Mouse (Mus musculus) heart, adult 2 months (tissue): ENCODE data around the gene Eif5a. TPM values are rescaled to one million over a fixed set of nuclear protein-coding genes. Genes with fewer than 3 reads are reported as not detected.

Experiments
- DNase-seq, 2 experiments: peaks; one replicate each; pipeline ENCODE4 v3.0.0; 2021
- H3K27ac ChIP-seq: fragments of 200-600 bp; 2 replicates; pipeline ENCODE4 v1.8.1; 2022
- H3K27me3 ChIP-seq: fragments of 200-500 bp; 2 replicates; pipeline ENCODE4 v1.6.1; 2012; ENCODE audit warnings: mild to moderate bottlenecking, low read length, inconsistent platforms, mixed read lengths; ENCODE audit not compliant: control insufficient read depth, insufficient read depth
- H3K36me3 ChIP-seq: fragments of 200-500 bp; 2 replicates; pipeline ENCODE4 v1.6.1; 2012; ENCODE audit warnings: low read length, inconsistent platforms; ENCODE audit not compliant: control insufficient read depth, insufficient read depth
- H3K4me1 ChIP-seq: fragments of 200-500 bp; 2 replicates; pipeline ENCODE4 v1.6.1; 2011; ENCODE audit warnings: low read length; ENCODE audit not compliant: control insufficient read depth, insufficient read depth
- H3K4me3 ChIP-seq: fragments of 200-600 bp; 2 replicates; pipeline ENCODE4 v1.8.1; 2022
- H3K79me2 ChIP-seq: fragments of 200-500 bp; replicated peaks from 2 replicates; pipeline ENCODE4 v1.6.1; 2012; ENCODE audit warnings: mild to moderate bottlenecking, inconsistent platforms, low read length, moderate library complexity, mixed read lengths; ENCODE audit not compliant: control insufficient read depth, insufficient read depth
- H3K9ac ChIP-seq: fragments of 200-500 bp; 2 replicates; pipeline ENCODE4 v1.6.1; 2012; ENCODE audit warnings: low read depth, mild to moderate bottlenecking, control low read depth, inconsistent platforms, low read length, mixed read lengths
- CTCF ChIP-seq: fragments of 200-600 bp; IDR thresholded peaks from 2 replicates; pipeline ENCODE4 v1.8.1; 2022; ENCODE audit warnings: antibody characterized with exemption, mild to moderate bottlenecking, moderate library complexity
- EP300 ChIP-seq: fragments of 200-500 bp; IDR thresholded peaks from 2 replicates; pipeline ENCODE4 v1.6.1; 2011; ENCODE audit warnings: low read depth, low read length, control low read depth; ENCODE audit not compliant: insufficient read depth
- POLR2A ChIP-seq: fragments of 200-500 bp; IDR thresholded peaks from 2 replicates; pipeline ENCODE4 v1.6.1; 2011; ENCODE audit warnings: mild to moderate bottlenecking, low read depth, low read length, control low read depth; ENCODE audit not compliant: insufficient read depth
- WGBS: fragments of 180-500 bp; shearing (Covaris S2); methylation state at CpG from one replicate; pipeline ENCODE4 v1.1.7; 2018; 5-methylcytosine and 5-hydroxymethylcytosine counted together
- intact Hi-C: fragments of 180-260 bp; cut with DNase I; formaldehyde crosslinking; loops from one replicate; pipeline ENCODE4 v1.15.1; 2025
- polyA plus RNA-seq: library from polyadenylated mRNA; depleted of rRNA; stranded (reverse); fragments of >200 nt; gene quantifications from 2 replicates; pipeline ENCODE4 v1.2.3, GENCODE M21; 2012
- total RNA-seq, 2 experiments: library from RNA; stranded (reverse); gene quantifications; 2 replicates each; pipeline ENCODE4 v1.2.3; 2021

Gene Eif5a
- total and polyA plus RNA-seq, 3 experiments, result 360 to 444 (median 397) TPM

GRCm38 (mm10) chr11:69886907-69887635 lies 34.7 kb downstream of the Eif5a start:
- H3K9ac ChIP-seq, result no peak overlapping the region

GRCm38 (mm10) chr11:69884663-69885062 lies 37.1 kb downstream of the Eif5a start:
- WGBS, result 57% methylated on average over 8 of the region's 8 CpGs
- TF ChIP-seq POLR2A (no peak), EP300 (no peak), CTCF (no peak)
- Histone ChIP-seq H3K4me1 (peaks cover 5% of the 10 kb centered on the region), H3K27ac (peak overlapping the region; percentile 67), H3K79me2 (no peaks in the 10 kb centered on the region), H3K27me3 (no peaks in the 10 kb centered on the region), H3K9ac (peak overlapping the region; percentile 44), H3K4me3 (peak overlapping the region; percentile 28; the same call in 1 of the 2 replicates), H3K36me3 (no peaks in the 10 kb centered on the region)
- DNase-seq, result no peak
- intact Hi-C loops, result no loop called here

More at GRCm38 (mm10) chr11:69886907-69887635, 34.7 kb downstream of the Eif5a start:
- intact Hi-C loops, result no loop called here
- no peaks in the 10 kb centered on the region for H3K79me2 ChIP-seq
- DNase-seq, result peak in 1 of 2 experiments; percentile 14
- H3K36me3 ChIP-seq, result no peaks in the 10 kb centered on the region
- TF ChIP-seq POLR2A, result no peak
- TF ChIP-seq CTCF, result peak; percentile 72
- TF ChIP-seq EP300, result 0 out of 2 replicates have a peak, but pooled peaks have one; percentile 29
- H3K4me3 ChIP-seq, result no peak overlapping the region
- 44% methylated on average over 8 of the region's 8 CpGs for WGBS
- peak overlapping the region; percentile 6; the same call in 1 of the 2 replicates for H3K27ac ChIP-seq
- H3K27me3 ChIP-seq, result no peaks in the 10 kb centered on the region
- H3K4me1 ChIP-seq, result peaks cover 3% of the 10 kb centered on the region

GRCm38 (mm10) chr11:69884240-69884639 lies 37.5 kb downstream of the Eif5a start:
- H3K36me3 ChIP-seq, result no peaks in the 10 kb centered on the region
- peak overlapping the region; percentile 28; the same call in 1 of the 2 replicates for H3K4me3 ChIP-seq
- intact Hi-C loops, result no loop called here
- TF ChIP-seq POLR2A (0 out of 2 replicates have a peak, but pooled peaks have one; percentile 27), EP300 (no peak), CTCF (no peak)
- no peaks in the 10 kb centered on the region for H3K79me2 ChIP-seq
- whole genome bisulfite sequencing, result 41% methylated on average over 9 of the region's 9 CpGs
- H3K9ac ChIP-seq, result peak overlapping the region; percentile 44
- peak in 1 of 2 experiments; percentile 11 for DNase-seq
- peaks cover 5% of the 10 kb centered on the region for H3K4me1 ChIP-seq
- peak overlapping the region; percentile 67 for H3K27ac ChIP-seq
- no peaks in the 10 kb centered on the region for H3K27me3 ChIP-seq

- peak overlapping the region; percentile 67 for H3K27ac ChIP-seq
- H3K9ac ChIP-seq, result no peak overlapping the region
Measured at GRCm38 (mm10) chr11:69883527-69884151, 38.1 kb downstream of the Eif5a start.

GRCm38 (mm10) chr11:69883066-69883465 lies 38.7 kb downstream of the Eif5a start:
- no peak for DNase-seq
- no peaks in the 10 kb centered on the region for H3K27me3 ChIP-seq
- intact Hi-C loops, result no loop called here
- no peak overlapping the region for H3K9ac ChIP-seq
- no peaks in the 10 kb centered on the region for H3K36me3 ChIP-seq
- no peak overlapping the region for H3K4me3 ChIP-seq
- no peaks in the 10 kb centered on the region for H3K79me2 ChIP-seq
- TF ChIP-seq CTCF (peak; percentile 65), EP300 (no peak)
- no peak overlapping the region for H3K27ac ChIP-seq
- 72% methylated on average over 4 of the region's 4 CpGs for WGBS
- peaks cover 5% of the 10 kb centered on the region for H3K4me1 ChIP-seq

More at GRCm38 (mm10) chr11:69883527-69884151, 38.1 kb downstream of the Eif5a start:
- intact Hi-C loops, result no loop called here
- Histone ChIP-seq H3K4me3 (no peak overlapping the region), H3K4me1 (peaks cover 5% of the 10 kb centered on the region), H3K36me3 (no peaks in the 10 kb centered on the region), H3K27me3 (no peaks in the 10 kb centered on the region), H3K79me2 (no peaks in the 10 kb centered on the region)
- peak in 1 of 2 experiments; percentile 14 for DNase-seq
- WGBS, result 81% methylated on average over 8 of the region's 8 CpGs
- no peak for TF ChIP-seq POLR2A
- no peak for TF ChIP-seq CTCF
- TF ChIP-seq EP300, result no peak
